Mouse (Mus musculus) C2C12 (cell line): ENCODE measurements around the gene Rnf213. TPM values are rescaled to one million over a fixed set of nuclear protein-coding genes. Genes with fewer than 3 reads are reported as not detected.

ENCODE experiments used
- H3K27me3 ChIP-seq: one replicate; pipeline ENCODE4 v1.6.1; 2011; ENCODE audit not compliant: control insufficient read depth, insufficient read depth, insufficient read length
- H3K36me3 ChIP-seq: one replicate; pipeline ENCODE4 v1.6.1; 2011; ENCODE audit not compliant: control insufficient read depth, insufficient read depth
- H3K4me3 ChIP-seq: one replicate; pipeline ENCODE4 v1.5.1; 2011; ENCODE audit warnings: mild to moderate bottlenecking, control low read depth; ENCODE audit not compliant: poor library complexity, insufficient read depth, severe bottlenecking
- H3K79me2 ChIP-seq: one replicate; pipeline ENCODE4 v1.6.1; 2011; ENCODE audit not compliant: control insufficient read depth, insufficient read depth
- H3K79me3 ChIP-seq: one replicate; pipeline ENCODE4 v1.6.1; 2011; ENCODE audit warnings: low read depth, control low read depth
- H3ac ChIP-seq: one replicate; pipeline ENCODE3; 2011; ENCODE audit warnings: low read depth; ENCODE audit not compliant: control insufficient read depth, insufficient read length
- CEBPB ChIP-seq: IDR thresholded peaks from one replicate; pipeline ENCODE4 v1.6.1; 2011; ENCODE audit warnings: low read depth, mild to moderate bottlenecking, control low read depth, moderate library complexity
- CTCF ChIP-seq: IDR thresholded peaks from one replicate; pipeline ENCODE4 v1.5.1; 2011; ENCODE audit not compliant: control insufficient read depth, insufficient read depth, insufficient read length
- FOSL1 ChIP-seq: IDR thresholded peaks from one replicate; pipeline ENCODE4 v1.8.0; 2011; ENCODE audit warnings: mild to moderate bottlenecking, low read length; ENCODE audit not compliant: poor library complexity, insufficient read depth, severe bottlenecking
- MAX ChIP-seq: IDR thresholded peaks from one replicate; pipeline ENCODE4 v1.6.1; 2011; ENCODE audit warnings: mild to moderate bottlenecking, control low read depth
- MYOD1 ChIP-seq: IDR thresholded peaks from one replicate; pipeline ENCODE4 v1.6.1; 2011; ENCODE audit warnings: low read depth; ENCODE audit not compliant: control insufficient read depth, insufficient read length
- MYOG ChIP-seq: IDR thresholded peaks from one replicate; pipeline ENCODE4 v1.6.1; 2011; ENCODE audit not compliant: control insufficient read depth, insufficient read length; ENCODE audit errors: extremely low read depth
- USF1 ChIP-seq: IDR thresholded peaks from one replicate; pipeline ENCODE4 v1.6.1; 2011; ENCODE audit warnings: low read depth, mild to moderate bottlenecking, control low read depth, moderate library complexity
- polyA plus RNA-seq: library from polyadenylated mRNA; unstranded; fragments of >200 nt; fragmentation: generic; extraction: Trizol; gene quantifications from one replicate; pipeline ENCODE4 v1.2.1, GENCODE M21; 2012; ENCODE audit warnings: missing spikeins

The Rnf213 gene
- polyA plus RNA-seq, 1 experiment = 6.3 TPM

DNA sequence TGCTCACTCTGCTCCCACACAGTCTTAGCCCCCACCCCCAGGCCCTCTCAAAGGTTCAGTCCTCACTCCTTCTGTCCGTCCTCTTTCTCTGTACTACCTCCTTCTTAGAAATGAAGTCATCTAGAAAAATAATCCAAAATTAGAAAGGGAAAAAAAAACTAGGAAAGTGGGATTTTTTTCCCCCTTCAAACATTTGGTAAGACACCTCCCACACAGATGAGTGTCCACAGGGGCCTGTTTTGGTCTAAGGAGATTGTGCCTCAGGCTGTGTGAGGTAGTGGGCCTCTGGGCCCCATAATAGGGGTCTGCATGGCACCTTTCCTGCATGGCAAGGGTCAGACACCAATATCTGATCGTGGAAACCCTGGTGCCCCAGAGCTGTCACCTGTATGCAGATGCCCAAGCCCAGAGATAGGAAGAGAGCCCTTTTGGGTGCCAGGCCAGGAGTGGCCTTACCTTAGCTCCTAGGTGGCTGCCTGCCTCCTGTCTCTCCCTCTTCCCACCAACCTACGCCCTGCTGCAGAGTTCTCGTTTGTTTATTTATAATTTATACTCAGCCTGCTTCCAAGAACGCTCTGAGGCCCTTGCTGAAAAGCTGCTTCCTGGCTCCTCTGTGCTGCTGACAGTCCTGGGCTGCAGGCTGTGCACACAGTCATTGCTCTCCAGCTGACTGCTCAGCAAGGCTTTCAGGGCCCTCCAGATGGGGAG, 127.3 kb downstream of the Rnf213 start:
- no peak overlapping the region for H3K4me3 ChIP-seq
- no peaks in the 10 kb centered on the region for H3K79me3 ChIP-seq
- no peak for TF ChIP-seq MAX
- no peak for TF ChIP-seq MYOD1
- no peak for TF ChIP-seq USF1
- no peak for TF ChIP-seq CTCF
- H3K27me3 ChIP-seq = no peaks in the 10 kb centered on the region
- H3ac ChIP-seq = no peak overlapping the region
- no peaks in the 10 kb centered on the region for H3K36me3 ChIP-seq
- no peaks in the 10 kb centered on the region for H3K79me2 ChIP-seq

DNA sequence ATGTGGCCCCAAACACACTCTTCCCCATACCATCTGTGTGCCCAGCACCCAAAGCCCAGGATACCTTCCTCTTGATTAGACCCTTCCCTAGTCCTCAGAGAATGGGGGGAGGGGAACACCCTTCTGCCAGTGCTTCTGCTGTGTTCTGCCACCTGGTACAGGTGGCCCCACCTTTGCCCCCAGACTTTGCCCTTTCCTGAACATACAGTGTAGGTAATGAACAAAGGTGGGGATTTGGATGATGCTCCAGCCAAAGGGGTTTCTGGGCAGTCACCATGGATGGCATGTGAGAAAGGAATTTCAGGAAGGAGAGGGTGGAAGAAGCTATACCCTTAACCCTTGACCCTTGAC, 127.8 kb downstream of the Rnf213 start:
- Histone ChIP-seq H3K27me3 (no peaks in the 10 kb centered on the region), H3K79me2 (no peaks in the 10 kb centered on the region), H3K4me3 (no peak overlapping the region), H3ac (no peak overlapping the region), H3K79me3 (no peaks in the 10 kb centered on the region), H3K36me3 (no peaks in the 10 kb centered on the region)
- TF ChIP-seq CEBPB (no peak), USF1 (no peak), MYOD1 (no peak), CTCF (no peak), FOSL1 (no peak), MAX (no peak)

DNA sequence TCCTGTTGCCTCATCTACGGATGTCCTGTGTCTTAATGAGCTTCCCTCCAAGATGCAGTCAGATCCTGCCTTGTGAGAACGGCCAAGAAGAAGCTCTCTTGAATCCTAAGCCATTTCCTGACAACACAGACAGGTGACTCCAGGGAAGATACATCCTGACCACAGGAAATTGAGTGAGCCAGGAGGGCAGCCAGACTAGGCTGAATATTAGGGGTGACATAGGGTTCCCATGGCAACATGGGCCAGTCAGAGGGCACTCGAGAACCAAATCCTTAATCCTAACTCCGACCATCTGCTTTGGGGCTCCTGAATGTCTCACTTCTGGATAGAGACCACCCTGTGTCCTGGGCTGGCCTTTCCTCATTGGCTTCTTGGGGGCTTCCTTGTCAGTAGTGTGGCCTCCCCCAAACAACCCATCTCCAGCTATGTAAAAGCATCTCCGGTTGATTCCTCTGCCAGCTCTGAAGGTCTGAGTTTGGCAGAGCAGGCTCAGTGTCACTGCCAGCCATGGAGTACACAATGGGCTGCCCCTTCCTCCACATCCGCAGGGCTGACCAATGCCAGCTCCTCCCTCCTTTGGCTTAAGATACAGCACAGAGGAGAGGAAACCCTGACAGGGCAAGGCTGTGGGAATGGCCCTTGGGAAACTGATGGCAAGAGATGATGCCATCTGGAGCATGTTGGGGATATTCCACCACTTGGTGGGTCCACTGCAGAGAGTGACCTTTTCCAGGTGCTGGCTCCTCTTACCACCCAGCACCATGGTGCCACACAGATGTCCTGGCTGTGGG, 129.2 kb downstream of the Rnf213 start:
- no peaks in the 10 kb centered on the region for H3K79me2 ChIP-seq
- TF ChIP-seq CTCF (no peak), MYOD1 (no peak), FOSL1 (no peak), MYOG (no peak), USF1 (no peak), MAX (no peak), CEBPB (no peak)
- no peaks in the 10 kb centered on the region for H3K79me3 ChIP-seq
- no peaks in the 10 kb centered on the region for H3K27me3 ChIP-seq
- H3ac ChIP-seq = no peak overlapping the region
- no peaks in the 10 kb centered on the region for H3K36me3 ChIP-seq
- H3K4me3 ChIP-seq = no peak overlapping the region

DNA sequence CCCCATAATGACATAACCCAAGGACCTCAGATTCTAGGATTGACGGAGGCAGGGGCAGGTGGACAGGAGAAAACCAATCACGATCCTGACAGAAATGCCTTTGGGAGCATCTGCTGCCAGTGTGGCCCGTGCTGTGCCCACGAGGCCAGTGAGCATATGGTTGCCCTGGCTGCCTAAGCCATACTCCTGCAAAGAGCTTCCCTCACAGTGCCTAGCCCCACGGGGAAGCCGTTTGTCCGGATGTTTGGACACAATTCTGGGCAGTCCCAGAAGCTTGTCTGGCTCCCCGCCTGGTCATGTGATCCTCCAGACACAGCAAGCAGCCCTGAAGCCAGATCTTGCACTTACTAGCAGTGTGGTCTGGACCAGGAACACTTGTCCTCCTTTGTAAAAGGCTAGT, 129.9 kb downstream of the Rnf213 start:
- no peaks in the 10 kb centered on the region for H3K36me3 ChIP-seq
- no peaks in the 10 kb centered on the region for H3K79me3 ChIP-seq
- no peaks in the 10 kb centered on the region for H3K27me3 ChIP-seq
- TF ChIP-seq MAX (no peak), USF1 (peak; percentile 13)
- H3ac ChIP-seq = no peak overlapping the region
- H3K4me3 ChIP-seq = no peak overlapping the region
- no peaks in the 10 kb centered on the region for H3K79me2 ChIP-seq

DNA sequence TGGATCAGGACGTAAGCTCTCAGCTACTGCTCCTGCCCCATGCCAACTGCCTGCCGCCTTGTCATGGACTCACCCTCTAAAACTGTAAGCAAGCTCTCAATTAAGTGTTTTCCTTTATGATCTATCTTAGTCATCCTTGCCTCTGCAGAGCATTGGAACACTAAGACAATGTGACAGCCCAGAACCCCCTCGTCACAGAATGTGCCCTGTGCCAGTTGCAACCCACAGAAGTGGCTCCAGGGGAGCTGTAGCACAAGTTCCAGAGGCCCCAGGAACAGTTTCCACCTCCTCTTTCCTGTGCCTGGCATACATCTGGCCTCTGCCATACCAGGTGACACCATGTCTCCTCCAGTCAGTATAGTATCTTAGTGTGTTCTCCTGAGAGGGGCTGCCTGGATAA, 130.5 kb downstream of the Rnf213 start:
- no peak overlapping the region for H3K4me3 ChIP-seq
- H3K36me3 ChIP-seq = no peaks in the 10 kb centered on the region
- no peak overlapping the region for H3ac ChIP-seq
- no peak for TF ChIP-seq USF1
- TF ChIP-seq MYOD1 = no peak
- no peak for TF ChIP-seq FOSL1
- H3K79me2 ChIP-seq = no peaks in the 10 kb centered on the region
- no peaks in the 10 kb centered on the region for H3K79me3 ChIP-seq
- no peaks in the 10 kb centered on the region for H3K27me3 ChIP-seq

DNA sequence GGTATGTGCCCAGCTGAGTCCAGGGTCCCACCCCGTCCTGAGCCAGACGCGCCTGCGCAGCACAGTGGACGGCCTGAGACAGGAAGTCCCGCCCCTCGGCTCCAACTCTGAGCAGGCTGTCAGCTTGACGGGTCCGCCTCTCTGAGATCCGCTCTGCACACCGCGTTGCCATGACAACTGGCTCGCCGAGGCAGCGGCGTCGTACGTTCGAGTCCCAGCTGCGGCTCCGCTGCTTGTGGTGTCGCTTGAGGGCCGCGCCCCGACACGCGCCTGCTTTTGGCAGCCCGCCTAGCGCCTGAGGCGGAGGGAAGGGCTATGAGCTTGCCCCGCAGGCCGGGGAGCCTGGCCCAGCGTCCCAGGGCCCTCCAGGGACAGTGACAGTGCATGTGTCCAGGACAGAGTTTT, 131.6 kb downstream of the Rnf213 start:
- Histone ChIP-seq H3K36me3 (no peaks in the 10 kb centered on the region), H3K79me3 (no peaks in the 10 kb centered on the region), H3ac (peak overlapping the region; percentile 0), H3K27me3 (peaks cover 5% of the 10 kb centered on the region), H3K79me2 (no peaks in the 10 kb centered on the region), H3K4me3 (peak overlapping the region; percentile 6)
- no peak for TF ChIP-seq FOSL1
- no peak for TF ChIP-seq CEBPB
- no peak for TF ChIP-seq MYOD1
- no peak for TF ChIP-seq MYOG
- no peak for TF ChIP-seq CTCF
- no peak for TF ChIP-seq MAX
- no peak for TF ChIP-seq USF1
